Mouse (Mus musculus) kidney, adult 2 months (tissue): Measurements from ENCODE around the gene 1500009C09Rik.

Experiments used
- CTCF ChIP-seq: fragments of 200-500 bp; conservative IDR thresholded peaks from 2 replicates; pipeline ENCODE4 v1.5.1; 2011; ENCODE audit warnings: low read depth, mild to moderate bottlenecking, control low read depth, low read length, moderate library complexity, mixed read lengths; ENCODE audit not compliant: insufficient read depth, insufficient read length
- POLR2A ChIP-seq: fragments of 200-500 bp; IDR thresholded peaks from one replicate; pipeline ENCODE4 v1.6.1; 2011; ENCODE audit warnings: low read depth, low read length, control low read depth

DNA sequence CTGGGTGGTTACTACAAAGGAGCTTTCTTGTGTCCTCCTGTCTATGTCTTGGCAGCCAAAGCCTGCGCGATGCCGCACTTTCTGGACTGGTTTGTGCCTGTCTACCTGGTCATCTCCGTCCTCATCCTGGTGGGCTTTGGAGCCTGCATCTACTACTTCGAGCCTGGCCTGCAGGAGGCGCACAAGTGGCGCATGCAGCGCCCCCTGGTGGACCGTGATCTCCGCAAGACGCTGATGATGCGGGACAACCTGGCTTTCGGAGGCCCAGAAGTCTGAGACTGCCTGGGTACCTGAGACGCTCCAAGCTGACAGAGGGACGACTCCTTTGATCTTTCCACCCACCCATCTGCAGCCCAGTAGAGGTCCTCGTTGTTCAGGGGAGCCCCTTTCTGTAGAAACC is 7.3 kb downstream of the 1500009C09Rik start:
- TF ChIP-seq CTCF (peak; percentile 87), POLR2A (no peak)
